Mouse (Mus musculus) forelimb bud, embryonic 11.5 days (tissue): ENCODE data around the gene 4930556J24Rik.
A peak's percentile ranks its signal among the peaks of the same experiment; 100 is the strongest.
"Not testable (repeated sequence)": the region's sequence is repeated elsewhere in the genome, so short reads cannot be mapped to it uniquely, and the experiment has no call there.

ENCODE experiments used
- DNase-seq: peaks from one replicate; pipeline ENCODE4 v3.0.0-alpha.2; 2012; ENCODE audit warnings: low read depth, low spot score

Gene 4930556J24Rik

DNA sequence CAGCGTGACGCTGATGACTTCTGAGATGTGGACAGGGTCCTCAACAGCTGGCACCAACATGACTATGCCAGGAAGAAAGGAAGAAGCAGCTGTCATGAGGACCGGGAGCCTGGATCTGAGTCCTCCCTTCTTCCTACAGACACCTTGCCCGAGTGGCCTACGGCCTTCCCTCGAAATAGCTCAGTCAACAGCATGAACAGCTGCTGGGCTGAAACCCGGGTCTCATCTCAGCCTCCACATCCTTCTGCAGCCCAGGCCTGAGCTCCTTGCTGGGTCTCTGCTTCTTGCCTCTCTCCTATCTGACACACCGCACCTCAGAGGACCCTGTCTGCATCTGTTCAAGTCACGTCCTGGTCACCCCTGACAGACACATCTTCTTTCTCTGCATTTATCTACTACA is 54.5 kb downstream of the 4930556J24Rik start:
- DNase-seq: no peak

DNA sequence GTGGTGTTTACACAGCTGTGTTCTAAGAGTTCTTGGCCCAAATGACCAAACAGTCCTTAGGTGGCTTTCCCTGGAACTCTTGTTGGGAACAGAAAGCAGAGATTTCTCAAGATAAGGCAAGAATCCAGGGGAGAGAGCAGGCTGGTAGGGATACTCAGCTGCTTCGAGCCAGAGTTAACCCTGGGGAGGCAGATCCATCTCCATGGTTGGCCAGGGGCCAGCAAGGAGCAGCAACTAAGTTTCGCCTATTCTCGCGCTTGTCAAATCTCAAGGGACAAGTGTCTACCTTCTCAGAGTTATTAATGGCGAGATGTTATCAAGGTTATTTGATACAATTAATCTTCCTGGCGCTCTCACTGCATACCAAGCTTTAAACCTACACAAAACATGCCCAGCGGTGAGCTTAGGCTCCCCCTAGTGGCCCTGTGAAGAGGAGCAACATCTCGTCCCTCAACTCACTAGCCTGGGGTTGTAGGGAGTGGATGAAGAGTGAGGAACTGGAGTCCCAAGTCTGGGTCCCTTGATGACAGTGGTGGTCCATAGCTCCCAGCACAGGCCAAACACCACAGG is 55.2 kb downstream of the 4930556J24Rik start:
- peak; percentile 35 for DNase-seq

DNA sequence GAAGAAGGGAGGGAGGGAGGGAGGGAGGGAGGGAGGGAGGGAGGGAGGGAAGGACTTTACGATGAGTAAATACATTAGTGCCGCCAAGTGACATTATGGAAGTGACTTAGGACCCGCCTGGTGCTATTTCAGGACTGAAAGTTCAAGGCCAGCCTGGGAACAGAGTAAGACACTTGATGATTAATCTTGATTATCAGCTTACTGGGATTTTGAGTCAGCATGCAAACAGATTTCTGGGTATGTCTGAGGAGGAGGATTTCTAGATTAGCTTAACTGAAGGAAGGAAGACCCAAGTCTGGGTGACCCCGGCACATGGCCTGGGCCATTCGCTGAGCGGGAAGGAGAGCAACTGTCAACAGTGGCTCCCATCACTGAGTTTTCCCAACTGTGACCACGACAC is 56.1 kb downstream of the 4930556J24Rik start:
- DNase-seq: no peak

DNA sequence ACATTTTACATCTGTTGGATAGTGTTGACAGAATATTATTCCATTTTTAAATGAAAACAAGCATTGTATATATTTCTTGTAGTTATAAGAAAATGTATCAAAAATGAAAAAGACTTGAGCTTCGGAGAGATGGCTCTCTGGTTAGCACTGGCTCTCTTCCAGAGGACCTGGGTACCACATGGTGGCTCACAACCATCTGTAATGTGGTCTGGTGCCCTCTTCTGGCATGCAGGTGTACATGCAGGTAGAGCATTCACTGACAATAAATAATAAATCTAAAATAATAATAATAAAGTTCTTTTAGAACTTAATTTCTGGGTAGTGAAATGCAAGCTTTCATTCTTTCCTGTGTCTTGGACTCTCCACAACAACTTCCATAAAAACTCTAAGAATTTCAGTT is 57.8 kb downstream of the 4930556J24Rik start:
- no peak for DNase-seq

DNA sequence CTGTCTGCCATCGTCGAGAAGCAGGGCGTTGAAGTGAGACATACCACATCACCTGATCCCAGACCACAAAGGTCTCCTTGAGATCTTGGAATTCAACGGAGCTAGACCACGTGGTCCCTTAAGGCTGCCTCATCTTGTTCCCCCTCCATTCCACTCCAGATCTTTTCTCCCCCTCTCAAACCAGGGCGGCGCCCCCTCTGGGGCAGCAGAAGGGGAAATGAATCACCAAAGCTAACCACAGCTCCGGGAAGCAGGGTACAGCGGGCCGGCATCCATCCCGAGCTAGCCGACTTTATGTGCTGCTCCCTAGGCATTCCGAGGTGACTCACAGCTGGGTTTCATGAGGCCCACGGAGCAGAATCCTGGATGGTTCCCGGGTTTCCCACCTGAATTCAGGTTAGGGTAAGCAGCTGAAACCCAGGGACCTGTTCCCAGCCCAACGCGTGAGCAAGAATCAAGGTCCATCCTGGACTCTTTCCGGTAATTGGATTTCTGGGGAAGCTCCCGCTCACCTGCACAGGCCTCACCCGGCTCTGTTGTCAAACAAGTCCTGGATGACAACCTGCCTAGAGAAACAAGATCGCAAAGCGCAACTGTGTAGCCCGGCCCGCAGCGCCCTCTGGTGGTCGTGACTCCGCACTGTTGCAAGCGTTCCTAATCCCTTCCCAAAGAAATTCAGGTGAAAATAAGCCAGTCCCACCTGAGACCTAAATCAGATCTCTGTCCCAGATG is 62.3 kb downstream of the 4930556J24Rik start, which contains the start of gene Slc35e4:
Gene Slc35e4 (minus strand): TSS at position 556 of the 732 bp plus-strand sequence.
- DNase-seq: peak; percentile 78

DNA sequence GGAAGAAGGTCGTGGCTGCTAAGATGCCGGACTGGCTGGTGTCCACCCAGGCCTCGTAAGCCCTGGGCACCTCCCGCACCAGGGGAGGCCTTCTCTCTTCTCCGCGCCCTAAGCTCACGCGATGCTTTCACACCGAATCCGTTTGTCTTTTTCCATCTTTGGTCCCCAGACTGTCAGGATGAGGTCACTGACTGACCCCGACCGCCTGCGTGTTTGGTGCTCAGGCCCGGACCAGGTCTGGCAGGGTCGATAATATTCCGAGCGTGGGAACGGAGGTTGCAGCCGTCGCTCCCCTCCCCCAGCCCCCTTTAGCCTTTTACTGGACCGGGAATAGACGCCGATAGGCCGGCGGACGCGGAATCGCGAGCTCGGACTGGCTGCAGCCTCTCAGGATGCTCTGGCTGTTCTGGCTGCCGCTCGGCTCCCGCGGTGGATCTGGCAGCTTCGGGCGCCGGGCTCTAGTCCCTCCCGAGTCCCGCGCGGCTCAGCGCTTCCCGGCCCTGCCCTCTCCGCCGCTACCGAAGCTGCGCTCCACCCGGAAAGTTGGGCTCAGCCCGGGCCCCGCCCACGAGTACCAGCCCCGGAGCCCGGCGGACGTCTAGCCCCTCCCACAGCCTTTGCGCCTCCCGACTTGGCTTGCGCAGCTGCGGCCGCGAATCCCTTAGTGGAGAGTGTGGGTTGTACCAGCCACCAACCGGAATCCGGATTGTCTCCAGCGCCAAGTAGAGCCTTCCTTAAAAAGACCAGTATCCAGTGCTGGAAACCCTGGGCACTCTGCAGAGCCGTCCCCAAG is 63.1 kb downstream of the 4930556J24Rik start:
- peak; percentile 67 for DNase-seq

DNA sequence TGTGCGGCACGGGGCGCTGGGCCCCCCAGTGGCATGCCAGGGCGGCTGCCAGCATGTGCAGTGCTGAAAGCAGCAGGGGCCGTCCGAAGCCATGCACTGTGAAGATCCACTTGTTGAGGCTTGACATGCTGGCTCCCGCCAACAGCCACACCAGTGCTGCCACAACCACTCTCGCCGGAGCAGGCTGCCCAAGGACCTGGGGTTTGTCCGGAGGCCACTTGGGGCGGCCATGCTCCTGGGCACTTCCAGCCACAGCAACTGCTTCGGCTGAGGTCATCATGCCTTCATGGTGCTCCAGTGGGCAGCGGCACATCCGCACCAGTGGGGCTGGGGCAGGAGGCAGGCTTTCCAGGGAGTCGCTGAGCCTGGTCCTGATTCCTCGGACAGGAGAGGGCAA is 63.7 kb downstream of the 4930556J24Rik start:
- DNase-seq: peak; percentile 3

DNA sequence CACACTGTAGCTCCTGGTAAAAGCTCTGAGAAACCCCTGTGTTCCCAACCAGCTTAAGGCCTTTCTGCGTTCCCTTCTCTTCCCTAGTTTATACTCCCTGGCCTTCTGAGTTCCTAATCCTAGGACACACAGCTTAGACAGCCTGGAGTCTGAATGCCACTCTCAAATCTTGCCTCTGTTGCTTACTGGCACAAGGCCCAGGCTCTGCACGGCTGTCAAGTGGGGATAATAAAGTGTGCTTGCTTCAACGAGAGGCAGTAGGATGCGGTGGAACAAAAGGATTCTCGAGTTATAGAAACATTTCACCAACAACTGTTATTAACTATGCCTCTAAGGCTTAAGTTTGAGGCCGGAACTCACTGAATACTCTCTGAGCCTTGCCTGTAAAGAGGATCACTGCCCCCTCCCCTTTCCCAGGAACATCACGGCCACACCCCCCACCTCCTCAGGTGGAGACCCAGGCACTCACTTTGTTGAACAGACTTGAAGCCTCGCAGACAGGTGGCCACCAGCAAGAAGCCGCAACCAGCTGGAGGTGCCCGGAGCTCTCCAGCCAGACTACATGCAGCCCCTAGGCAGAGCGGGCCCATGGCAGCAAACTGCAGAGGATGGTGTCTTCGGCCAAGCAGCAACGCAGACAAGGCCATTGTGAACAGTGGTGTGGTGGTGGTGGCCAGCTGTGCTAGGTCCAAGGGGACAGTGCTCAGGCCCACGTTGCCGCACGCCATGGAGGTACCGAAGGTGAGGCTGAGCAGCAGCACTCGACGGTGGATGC is 64.3 kb downstream of the 4930556J24Rik start:
- no peak for DNase-seq

DNA sequence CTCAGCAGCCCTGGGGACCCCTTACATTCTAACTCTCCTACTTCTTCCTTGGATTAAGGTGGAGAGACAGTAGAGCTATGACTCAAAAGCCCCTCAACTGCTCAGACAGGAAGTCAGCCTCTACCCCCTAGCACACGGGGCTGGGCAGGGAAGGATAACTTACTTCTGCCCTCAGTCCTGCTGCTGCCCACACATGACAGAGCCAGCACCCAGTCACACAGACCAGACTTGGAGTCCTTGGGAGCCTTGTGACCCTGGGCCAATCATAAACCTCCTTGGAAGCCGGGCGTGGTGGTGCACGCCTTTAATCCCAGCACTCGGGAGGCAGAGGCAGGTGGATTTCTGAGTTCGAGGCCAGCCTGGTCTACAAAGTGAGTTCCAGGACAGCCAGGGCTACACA is 65.1 kb downstream of the 4930556J24Rik start:
- not testable (repeated sequence) for DNase-seq

DNA sequence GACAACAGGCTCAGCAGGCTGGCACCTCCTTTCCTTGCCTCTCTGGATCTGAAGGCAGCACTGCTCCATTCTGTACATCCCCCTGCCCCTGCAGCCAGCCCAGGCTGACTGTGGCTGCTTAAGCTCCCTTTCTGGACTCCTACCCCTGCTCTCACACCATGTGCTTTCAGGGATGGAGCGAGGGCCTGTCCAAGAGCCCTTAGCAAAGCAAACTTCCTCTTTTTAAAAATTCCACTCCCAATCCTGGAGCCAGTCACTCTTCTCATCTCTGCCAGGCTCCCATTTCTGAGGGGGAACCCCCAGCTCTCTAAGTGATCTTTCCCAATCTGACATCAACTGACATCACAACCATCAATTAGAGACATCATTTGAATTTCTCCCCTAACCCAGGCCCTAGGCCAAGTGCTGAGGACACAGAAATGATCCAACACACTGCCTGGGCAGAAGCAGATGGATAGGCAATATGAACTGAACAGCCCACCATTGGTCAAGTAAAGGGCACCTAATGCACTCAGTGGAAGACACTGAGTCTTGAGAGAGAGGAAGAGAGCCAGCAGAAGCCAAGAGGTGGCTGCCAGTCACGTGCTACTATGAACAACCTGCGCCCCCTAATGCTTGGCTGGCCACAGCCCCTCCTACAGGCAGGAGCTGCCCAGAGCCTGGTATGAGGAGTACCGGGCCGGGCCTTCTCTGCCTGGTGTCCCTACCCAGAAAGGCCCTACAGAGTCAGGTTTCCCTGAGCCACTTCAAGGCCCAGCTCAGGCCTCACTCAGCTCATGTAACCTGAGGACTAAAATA is 65.9 kb downstream of the 4930556J24Rik start:
- no peak for DNase-seq

DNA sequence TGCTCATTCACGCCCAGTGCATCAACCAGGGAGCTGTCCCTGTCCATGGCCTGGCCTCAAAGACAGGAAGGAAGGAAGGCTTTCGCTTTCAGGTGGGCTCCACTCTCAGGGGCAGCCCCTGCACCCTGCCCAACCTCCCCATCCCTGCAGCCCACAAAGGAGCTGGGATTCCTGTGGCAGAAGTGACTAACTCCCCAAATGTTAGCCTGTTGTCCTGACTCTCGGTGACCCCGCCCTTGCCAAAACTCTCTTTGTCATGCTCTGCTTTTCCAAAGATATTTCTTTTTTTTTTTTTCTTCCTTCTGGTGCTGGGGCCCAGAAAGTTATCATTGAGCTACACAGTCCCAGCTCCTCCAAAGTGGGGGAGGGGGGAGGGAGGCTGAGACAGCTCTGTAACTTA is 67.3 kb downstream of the 4930556J24Rik start:
- DNase-seq: no peak

DNA sequence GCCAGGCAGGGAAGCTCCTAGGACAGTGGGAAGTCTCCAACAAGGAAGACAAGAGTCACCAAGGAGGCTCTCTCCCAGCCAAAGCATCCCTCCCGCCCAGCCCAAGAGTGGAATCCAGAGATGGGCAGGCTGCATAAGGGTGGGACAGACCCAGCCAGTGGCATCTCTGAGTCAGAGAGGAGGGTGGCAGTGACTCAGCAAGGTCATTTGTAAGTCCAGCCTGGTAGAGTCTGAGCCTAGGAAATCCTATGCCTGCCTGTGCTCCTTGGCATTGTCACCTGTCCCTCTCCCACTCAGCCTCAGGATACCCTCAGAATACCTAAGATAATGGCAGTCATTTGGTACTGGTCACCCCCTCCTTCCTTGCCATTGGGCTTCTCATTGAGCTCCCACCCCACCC is 71.1 kb downstream of the 4930556J24Rik start:
- DNase-seq: no peak

DNA sequence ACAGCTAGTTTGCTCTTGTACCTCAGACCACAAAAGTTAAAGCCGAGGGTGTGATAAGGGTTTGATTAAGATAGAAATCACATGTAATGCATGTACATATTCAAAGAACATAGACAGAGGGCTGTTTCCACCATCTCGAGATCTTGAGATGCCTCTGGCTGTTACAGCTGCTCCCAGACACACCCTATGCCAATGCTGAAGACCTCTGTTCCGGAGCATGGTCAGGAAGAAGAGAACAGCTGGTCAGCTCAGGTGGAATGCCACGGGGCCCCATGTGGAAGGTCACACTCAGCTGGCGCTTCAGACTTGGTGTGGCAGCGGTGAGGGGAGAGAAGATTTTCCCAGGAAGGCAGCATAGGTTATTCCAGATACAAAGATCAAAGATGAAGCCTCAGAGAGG is 71.9 kb downstream of the 4930556J24Rik start:
- DNase-seq: no peak

DNA sequence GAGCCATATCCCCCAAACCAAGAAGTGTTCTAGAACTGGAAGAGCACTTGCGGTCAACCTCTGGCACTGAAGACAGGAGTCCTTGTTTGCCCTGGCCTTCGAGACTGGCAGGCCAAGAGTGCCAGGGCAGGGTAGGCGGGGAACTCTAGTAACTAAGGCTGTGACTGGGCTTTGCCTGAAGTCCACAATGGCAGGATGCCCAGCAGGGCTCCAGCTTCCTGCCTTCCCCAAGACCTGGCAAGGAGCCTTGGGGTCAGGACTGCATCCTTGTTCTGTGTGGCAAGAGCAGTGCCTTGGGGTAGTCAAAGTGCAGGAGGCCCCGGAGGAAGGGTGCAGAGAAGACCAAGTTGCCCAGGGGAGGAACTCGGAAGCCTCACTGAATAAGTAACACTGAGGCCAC is 73.5 kb downstream of the 4930556J24Rik start:
- DNase-seq: no peak

DNA sequence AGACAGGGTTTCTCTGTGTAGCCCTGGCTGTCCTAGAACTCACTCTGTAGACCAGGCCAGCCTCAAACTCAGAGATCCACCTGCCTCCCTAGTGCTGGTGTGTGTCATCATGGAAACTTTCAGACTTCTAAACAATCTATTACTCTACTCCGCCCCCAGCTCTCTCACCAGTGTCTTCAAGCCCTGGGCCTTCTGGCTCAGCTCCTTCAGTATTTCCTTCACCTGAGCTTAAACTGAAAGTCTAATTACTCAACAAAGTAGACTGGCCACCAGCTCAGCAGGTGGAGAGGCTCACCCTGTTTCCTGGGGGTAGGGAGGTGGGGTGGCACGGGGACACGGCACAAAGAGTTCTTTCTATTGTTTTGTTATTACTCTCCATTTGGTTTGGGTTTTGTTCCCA is 74.1 kb downstream of the 4930556J24Rik start:
- DNase-seq: no peak

DNA sequence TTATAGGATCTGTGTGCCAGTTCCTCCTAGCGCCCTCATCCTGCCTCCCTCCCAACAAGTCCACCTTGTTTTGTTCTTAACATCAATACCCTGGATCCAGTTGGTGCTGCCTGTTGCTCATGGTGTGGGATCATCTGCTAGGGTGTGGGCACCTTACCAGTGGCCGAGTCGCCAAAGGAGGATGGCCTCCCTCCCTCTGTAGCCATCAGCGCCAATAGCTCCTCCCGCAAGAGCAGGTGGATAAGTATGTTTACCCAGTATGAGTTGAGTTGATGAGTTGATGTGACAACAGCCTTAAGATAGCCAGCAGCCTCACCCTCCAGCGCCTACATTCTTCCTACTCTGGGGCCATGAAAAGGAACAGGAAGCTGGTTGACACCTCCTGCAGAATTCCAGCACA is 76.3 kb downstream of the 4930556J24Rik start:
- DNase-seq: no peak

DNA sequence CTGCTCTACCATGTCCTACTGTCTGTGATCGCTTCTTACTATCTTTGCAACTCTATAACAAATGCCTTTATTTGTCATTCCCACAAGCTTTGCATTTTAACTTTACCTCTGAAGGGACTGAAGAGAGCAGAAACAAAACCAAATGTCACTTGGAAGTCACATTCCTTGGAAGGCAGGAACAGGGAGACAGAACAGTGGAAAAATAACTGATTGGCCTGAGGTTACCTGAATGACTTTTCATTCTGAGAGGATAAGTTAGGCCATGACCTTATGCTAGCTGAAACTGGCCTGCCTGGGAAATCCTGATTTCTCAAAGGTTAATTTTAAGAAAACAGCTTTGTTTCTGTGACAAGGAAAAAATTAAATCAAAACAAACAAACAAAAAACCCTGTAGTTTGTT is 80.6 kb downstream of the 4930556J24Rik start:
- DNase-seq: no peak

DNA sequence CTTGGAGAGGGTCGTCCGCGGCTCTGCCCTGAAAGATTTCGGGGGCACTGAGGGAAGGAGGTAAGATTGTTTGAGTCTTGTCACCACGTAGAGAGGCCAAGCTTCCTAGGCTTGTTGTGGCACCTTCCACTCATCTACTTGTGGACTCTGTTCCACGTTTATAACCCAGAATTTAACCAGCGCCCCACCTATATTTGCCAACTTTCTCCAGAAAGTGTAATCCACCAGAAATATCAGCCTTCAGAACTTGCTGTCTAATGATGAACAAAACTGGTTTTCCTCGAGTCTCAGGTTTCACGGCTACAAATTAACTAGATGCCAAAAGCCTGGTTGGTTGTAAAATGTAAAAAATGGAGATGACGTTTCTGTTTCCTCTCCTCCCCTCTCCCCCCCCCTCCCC is 81.1 kb downstream of the 4930556J24Rik start:
- DNase-seq: peak; percentile 55

DNA sequence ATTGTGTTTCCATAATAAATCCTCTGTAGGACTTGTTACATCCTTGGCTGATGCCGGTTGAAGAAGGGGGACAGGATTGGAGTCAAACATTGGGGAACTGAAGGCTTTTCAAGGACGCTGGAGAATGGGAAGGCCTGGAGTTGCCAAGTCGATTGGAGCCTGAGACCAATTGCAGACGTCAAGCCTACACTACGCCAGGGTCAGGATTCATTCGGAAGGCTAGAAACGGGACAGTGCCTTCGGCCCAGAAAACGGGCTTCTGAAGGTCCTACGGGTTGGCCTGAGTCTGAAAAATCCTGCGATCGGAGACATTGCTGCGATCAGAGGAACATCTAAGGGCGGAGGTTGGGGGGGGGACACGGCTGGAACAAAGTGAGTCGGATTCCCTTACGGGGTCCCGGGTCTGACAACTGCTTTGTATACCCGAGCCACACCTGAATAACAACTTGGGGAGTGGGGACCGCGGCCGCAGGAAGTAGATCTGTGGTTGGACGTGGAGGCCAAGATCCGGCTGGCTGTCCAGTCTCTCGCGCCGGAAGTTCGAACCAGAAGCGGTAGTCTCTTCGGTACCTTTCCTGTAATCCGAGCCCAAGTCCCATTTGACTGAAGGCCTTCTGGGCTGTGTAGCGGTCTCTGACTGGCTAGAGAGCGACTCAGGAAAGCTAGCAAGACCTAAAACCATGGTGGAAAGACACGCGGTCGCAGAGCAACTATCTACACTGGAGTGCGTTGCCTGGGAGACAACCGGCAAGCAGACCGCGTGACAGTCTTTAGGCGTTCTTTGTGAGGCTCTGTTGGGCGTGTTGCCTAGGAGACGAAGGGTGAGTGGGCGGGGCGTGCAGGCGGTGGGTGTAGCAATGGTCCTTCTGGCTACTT is 81.9 kb downstream of the 4930556J24Rik start, which contains the start of the genes 4921536K21Rik and Dusp18:
Gene 4921536K21Rik (minus strand): TSS at position 693 of the 876 bp plus-strand sequence.
Gene Dusp18 (plus strand): TSS at position 835 of the 876 bp plus-strand sequence.
- peak; percentile 94 for DNase-seq

DNA sequence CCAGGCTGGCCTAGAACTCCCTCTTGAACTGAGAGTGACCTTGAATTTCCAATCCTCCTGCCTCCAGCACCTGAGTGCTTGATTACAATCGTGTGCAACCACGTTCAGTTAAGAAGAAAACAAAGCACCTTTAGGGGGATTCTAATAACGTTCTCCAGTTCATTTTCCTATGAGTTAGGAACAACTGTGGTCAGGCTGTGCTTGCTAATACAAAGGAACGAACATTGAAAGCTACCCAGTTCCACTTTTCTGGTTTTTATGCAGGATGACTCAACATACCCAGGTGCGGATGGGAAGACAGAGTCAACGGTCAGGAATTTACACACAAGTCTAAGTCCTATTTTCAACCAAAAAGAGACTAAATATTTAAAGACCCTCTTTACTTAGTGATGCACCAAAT is 82.6 kb downstream of the 4930556J24Rik start:
- DNase-seq: no peak
